Mouse (Mus musculus) brain, adult 2 months (tissue): Measurements from ENCODE around the gene Bag5.
"Not testable (repeated sequence)": the region's sequence is repeated elsewhere in the genome, so short reads cannot be mapped to it uniquely, and the experiment has no call there.

ENCODE experiments used
- DNase-seq: peaks from one replicate; pipeline ENCODE4 v3.0.0; 2011; ENCODE audit warnings: low read depth, low spot score

Gene Bag5

DNA sequence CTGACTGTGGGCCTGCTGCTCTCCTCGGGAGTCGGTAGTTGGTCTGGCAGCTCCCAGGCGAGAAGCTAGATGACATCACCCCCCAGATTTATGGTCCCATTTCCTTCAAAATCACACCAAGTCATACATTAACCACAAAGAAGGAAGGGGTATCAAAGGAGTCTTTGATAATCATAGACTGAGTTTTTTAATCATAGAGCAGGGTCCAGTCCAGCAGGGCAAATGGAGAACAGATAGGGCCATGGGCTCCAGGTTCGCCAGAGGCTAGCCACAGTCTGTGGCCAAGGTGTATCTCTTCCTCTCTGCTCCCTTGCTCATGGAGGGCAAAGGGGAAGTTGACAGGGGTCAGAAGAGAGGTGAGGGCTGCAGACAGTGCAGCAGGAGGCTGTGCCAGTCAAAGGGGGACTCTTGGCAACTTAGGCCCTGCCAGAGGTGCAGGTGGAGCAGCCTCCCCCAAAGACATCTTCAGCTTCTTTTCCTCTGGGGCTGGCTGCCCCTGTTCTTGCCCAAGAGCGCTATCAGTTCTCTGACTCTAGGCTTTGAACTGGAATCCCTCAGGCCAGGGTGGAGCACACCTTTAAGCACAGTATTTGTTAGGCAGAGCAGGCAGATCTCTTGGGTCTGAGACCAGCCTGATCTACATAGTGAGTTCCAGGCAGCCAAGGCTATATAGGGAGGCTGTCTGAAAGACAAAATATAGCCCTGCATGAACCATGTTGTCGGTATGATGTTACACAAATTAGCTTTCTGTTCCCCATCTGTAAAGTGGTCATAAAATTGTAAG is 37.1 kb downstream of the Bag5 start:
- DNase-seq = no peak

- no peak for DNase-seq
These were observed 38.1 kb downstream of the Bag5 start for GRCm38 (mm10) chr12:111674850-111675486.

DNA sequence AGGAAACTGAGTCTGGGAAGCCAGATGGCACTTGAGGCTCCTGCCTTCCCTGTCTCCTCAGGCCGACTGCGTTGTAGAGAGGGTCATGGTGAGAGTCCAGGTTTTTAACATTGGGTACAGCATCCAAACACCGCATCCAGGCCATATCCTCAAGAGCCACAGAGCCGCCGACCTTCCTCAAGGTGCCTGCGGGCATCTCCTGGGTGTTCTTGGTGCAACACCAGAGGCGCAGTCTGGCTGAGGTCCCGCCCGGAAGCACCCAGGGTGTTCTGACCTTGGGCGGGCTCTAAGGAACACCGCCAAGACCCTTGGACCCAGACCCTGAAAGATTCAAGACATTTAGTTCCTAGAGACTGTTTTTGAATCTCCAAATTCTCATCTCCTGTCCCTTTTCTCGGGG is 40.5 kb downstream of the Bag5 start:
- DNase-seq = no peak

- DNase-seq = peak; percentile 98
These were observed 40.9 kb downstream of the Bag5 start, which contains the start of gene Ckb for GRCm38 (mm10) chr12:111672176-111672575. TSS of gene Ckb (minus strand) at chr12:111672338.

GRCm38 (mm10) chr12:111671431-111671902 is 41.6 kb downstream of the Bag5 start:
- peak; percentile 92 for DNase-seq

- DNase-seq = no peak
These were observed 42.1 kb downstream of the Bag5 start for GRCm38 (mm10) chr12:111670976-111671375.

DNA sequence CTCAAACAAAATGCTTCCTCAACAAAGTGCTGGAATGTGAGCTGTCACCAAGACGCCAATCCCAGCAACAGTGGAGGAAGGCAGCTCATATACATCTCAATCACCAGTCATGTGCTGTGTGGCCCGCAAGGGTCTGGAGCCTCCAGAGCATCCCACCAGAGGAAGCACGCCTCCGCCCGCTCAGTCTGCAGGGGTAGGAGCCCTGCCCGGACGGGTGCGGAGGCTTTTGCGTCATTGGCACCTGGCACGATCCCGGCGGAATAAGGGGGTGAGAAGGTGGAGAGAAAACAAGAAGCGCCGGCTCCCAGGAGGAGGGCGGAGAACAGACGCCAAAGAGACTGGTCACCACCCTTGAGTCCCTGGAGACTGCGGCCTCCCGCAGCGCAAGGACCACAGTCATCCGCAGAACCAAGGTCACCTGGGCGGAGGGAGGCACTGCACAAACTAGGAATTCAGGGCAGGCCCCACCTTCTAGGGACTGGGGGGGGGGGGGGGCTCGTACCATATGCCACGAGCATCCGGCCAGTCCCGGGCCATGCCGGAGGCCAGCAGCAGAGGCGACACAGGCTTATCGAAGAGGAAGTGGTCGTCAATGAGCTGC is 42.6 kb downstream of the Bag5 start:
- peak; percentile 90 for DNase-seq

GRCm38 (mm10) chr12:111669961-111670360 is 43.1 kb downstream of the Bag5 start:
- no peak for DNase-seq

DNA sequence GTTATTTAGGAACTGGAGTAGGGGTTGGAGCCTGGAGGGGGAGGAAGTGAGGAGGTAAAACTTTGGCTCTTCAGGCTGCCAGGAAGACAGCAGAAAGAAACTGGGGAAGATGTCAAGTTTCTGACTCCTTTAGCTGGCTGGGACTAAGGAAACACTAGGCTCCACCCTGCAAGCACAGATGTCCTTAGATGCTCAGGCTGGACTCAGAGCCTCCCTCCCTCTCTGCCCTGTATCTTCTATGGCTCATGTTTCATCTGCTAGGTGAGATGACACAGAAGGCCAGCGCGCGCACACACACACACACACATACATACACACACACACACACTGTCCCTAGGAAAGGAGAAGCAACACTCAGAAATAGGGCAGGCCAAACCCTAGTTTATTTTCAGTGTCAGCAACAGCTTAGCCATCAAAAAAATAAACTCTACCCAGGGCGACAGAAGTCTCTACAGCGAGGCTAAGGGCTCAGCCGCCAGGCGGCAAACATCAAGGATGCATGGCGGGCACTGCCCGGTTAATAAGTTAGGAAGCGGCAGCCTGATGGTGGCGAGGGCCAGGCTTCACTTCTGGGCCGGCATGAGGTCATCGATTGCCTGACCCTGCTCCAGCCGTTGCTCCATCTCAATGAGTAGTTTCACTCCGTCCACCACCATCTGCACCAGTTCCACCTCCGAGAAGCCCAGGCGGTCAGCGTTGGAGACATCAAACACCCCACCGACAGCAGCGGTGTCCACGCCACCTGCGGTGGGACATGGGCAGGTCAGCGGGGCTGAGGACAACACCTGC is 43.9 kb downstream of the Bag5 start:
- peak; percentile 86 for DNase-seq

- DNase-seq = peak; percentile 98
These were observed 44.6 kb downstream of the Bag5 start for GRCm38 (mm10) chr12:111668457-111668912.

DNA sequence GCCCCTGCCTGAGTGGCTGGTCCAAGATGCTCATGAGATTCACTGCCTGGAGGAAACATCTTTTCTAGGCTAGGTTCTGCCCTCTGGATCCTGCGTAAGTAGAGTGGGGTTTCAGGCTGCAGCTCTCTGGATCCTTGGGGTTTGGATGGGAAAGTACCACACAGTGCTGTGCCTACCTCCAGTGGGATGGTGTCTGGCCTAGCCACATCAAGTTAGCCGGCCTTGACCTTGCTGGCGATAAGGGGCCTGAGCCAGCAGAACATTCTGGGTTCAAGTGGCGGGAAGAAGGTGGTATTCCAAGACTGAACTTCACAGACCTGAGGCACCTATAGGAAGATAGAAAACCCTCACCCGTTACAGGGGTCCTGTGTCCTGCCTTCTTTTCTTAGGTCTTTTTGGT is 45.6 kb downstream of the Bag5 start:
- DNase-seq = no peak

- DNase-seq = peak; percentile 88
These were observed 46.7 kb downstream of the Bag5 start for GRCm38 (mm10) chr12:111666380-111666779.

DNA sequence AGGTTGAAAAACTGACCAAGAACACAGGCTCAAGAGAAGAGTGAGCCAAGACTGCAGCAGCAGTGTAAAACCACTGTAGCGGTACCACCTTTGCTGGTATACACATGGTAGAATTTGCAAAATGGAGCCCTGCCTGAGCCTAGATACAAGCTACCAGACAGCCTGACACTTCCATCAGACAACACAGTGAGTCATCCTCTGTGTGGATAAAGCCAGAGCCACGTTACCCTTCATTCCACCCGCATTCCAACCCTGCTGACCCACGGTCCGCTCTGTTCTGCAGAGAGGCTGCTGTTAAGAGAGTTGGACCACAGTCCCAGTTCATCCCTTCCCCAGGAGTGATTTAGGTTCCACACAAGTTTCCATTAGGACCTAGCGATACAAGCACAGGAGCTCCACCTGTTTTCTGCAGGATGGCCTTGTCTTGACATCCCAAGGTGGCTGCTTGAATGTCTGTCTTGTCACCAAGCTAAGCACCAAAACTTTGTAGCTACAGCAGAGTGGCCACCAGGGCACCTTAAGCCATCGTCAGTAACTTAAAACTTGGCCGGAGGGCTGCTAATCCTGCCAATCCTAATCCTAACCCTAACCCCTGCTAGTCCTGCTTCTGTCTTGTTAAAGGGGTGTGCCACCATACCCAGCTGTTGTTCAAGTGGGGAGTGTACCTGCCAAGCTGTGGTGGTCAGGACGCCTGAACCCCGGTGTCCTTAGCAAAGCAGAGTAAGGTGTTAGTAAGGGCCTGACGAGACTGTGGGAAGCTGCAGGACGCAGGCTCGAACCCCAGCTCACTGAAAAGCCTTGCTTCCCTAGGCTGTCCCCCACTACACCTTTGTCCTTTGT is 47.8 kb downstream of the Bag5 start:
- DNase-seq = no peak

- DNase-seq = no peak
These were observed 48.9 kb downstream of the Bag5 start for GRCm38 (mm10) chr12:111664144-111664634.

GRCm38 (mm10) chr12:111663228-111664143 is 49.6 kb downstream of the Bag5 start:
- DNase-seq = no peak

GRCm38 (mm10) chr12:111661554-111661953 is 51.5 kb downstream of the Bag5 start:
- not testable (repeated sequence) for DNase-seq

GRCm38 (mm10) chr12:111660628-111661027 is 52.4 kb downstream of the Bag5 start:
- DNase-seq = no peak
